Mouse (Mus musculus) embryonic facial prominence, embryonic 14.5 days (tissue): ENCODE results near the gene Dmpk. TPM values are rescaled to one million over a fixed set of nuclear protein-coding genes. Genes with fewer than 3 reads are reported as not detected.
"Not testable (repeated sequence)": the region's sequence is repeated elsewhere in the genome, so short reads cannot be mapped to it uniquely, and the experiment has no call there.

ENCODE experiments used
- ATAC-seq: fragments of 200-750 bp; cut with Nextera tagmentation; 2 replicates; pipeline ENCODE4 v1.8.0; 2017; ENCODE audit warnings: low read depth, moderate number of reproducible peaks, moderate TSS enrichment
- DNase-seq: peaks from one replicate; pipeline ENCODE4 v3.0.0-alpha.2; 2015; ENCODE audit warnings: low spot score
- H3K27ac ChIP-seq: fragments of 300-500 bp; sonication (generic); replicated peaks from 2 replicates; pipeline ENCODE4 v1.5.1; 2014; ENCODE audit warnings: low read depth, mild to moderate bottlenecking, low read length, moderate library complexity
- H3K27me3 ChIP-seq: fragments of 300-500 bp; sonication (generic); replicated peaks from 2 replicates; pipeline ENCODE4 v1.6.1; 2014; ENCODE audit warnings: low read length; ENCODE audit not compliant: control insufficient read depth, insufficient read depth
- H3K36me3 ChIP-seq: fragments of 300-500 bp; sonication (generic); 2 replicates; pipeline ENCODE4 v1.6.1; 2014; ENCODE audit warnings: low read length, mixed read lengths; ENCODE audit not compliant: control insufficient read depth, insufficient read depth
- H3K4me1 ChIP-seq: fragments of 300-500 bp; sonication (generic); 2 replicates; pipeline ENCODE4 v1.6.1; 2014; ENCODE audit warnings: antibody characterized with exemption, low read length; ENCODE audit not compliant: control insufficient read depth, insufficient read depth
- H3K4me2 ChIP-seq: fragments of 300-500 bp; sonication (generic); 2 replicates; pipeline ENCODE4 v1.6.1; 2014; ENCODE audit warnings: low read depth, mild to moderate bottlenecking, low read length, moderate library complexity, mixed read lengths
- H3K4me3 ChIP-seq: fragments of 300-500 bp; sonication (generic); 2 replicates; pipeline ENCODE4 v1.5.1; 2014; ENCODE audit warnings: low read depth, mild to moderate bottlenecking, low read length
- H3K9ac ChIP-seq: fragments of 300-500 bp; sonication (generic); 2 replicates; pipeline ENCODE4 v1.6.1; 2014; ENCODE audit warnings: low read depth, mild to moderate bottlenecking, low read length, moderate library complexity, mixed read lengths
- H3K9me3 ChIP-seq: fragments of 300-500 bp; sonication (generic); 2 replicates; pipeline ENCODE4 v1.6.1; 2016; ENCODE audit warnings: low read length; ENCODE audit not compliant: control insufficient read depth
- WGBS: fragments of 180-500 bp; shearing (Covaris S2); extraction: QIAGEN DNeasy Blood & Tissue Kit; methylation state at CpG from one replicate; pipeline ENCODE4 v1.1.7; 2014; 5-methylcytosine and 5-hydroxymethylcytosine counted together
- polyA plus RNA-seq: library from polyadenylated mRNA; unstranded; fragments of >200 nt; fragmentation: Nextera tagmentation; extraction: Ambion mirVana; gene quantifications from 2 replicates; pipeline ENCODE4 v1.2.1, GENCODE M21; 2014

Dmpk gene
- polyA plus RNA-seq, 1 experiment from 2014 or later = 58.2 TPM

GRCm38 (mm10) chr7:19069500-19069899, 14.1 kb upstream of the Dmpk start:
- Histone ChIP-seq H3K27me3 (peaks cover 29% of the 10 kb centered on the region), H3K27ac (no peak overlapping the region), H3K4me1 (no peaks in the 10 kb centered on the region), H3K4me2 (no peak overlapping the region), H3K9ac (no peak overlapping the region), H3K9me3 (0 out of 2 replicates have a peak, but pooled peaks cover 4% of the 10 kb centered on the region), H3K36me3 (no peaks in the 10 kb centered on the region), H3K4me3 (no peak overlapping the region)
- DNase-seq (no peak), ATAC-seq (no peak)
- WGBS = 49% methylated on average over 3 of the region's 3 CpGs

- DNase-seq, H3K4me1 ChIP-seq, ATAC-seq, H3K9me3 ChIP-seq, H3K9ac ChIP-seq, H3K27ac ChIP-seq, H3K4me2 ChIP-seq, H3K4me3 ChIP-seq, H3K36me3 ChIP-seq: not testable (repeated sequence)
- peaks cover 15% of the 10 kb centered on the region for H3K27me3 ChIP-seq
- WGBS = 56% methylated on average over 3 of the region's 3 CpGs
Measured at GRCm38 (mm10) chr7:19071024-19071423, 12.6 kb upstream of the Dmpk start.

GRCm38 (mm10) chr7:19073504-19073903, 10.1 kb upstream of the Dmpk start:
- Histone ChIP-seq H3K9ac (no peak overlapping the region), H3K27ac (no peak overlapping the region), H3K36me3 (peaks cover 9% of the 10 kb centered on the region), H3K27me3 (no peaks in the 10 kb centered on the region), H3K4me2 (no peak overlapping the region), H3K9me3 (no peaks in the 10 kb centered on the region), H3K4me1 (peaks cover 10% of the 10 kb centered on the region), H3K4me3 (no peak overlapping the region)
- WGBS = 87% methylated on average over 9 of the region's 9 CpGs
- no peak for ATAC-seq
- no peak for DNase-seq

GRCm38 (mm10) chr7:19074494-19074893, 9.2 kb upstream of the Dmpk start:
- 93% methylated on average over 6 of the region's 6 CpGs for WGBS
- Histone ChIP-seq H3K9ac (no peak overlapping the region), H3K4me2 (no peak overlapping the region), H3K27me3 (no peaks in the 10 kb centered on the region), H3K9me3 (no peaks in the 10 kb centered on the region), H3K4me3 (no peak overlapping the region), H3K27ac (no peak overlapping the region), H3K4me1 (peaks cover 10% of the 10 kb centered on the region), H3K36me3 (peaks cover 19% of the 10 kb centered on the region)
- DNase-seq = no peak
- ATAC-seq = no peak

- ATAC-seq (no peak), DNase-seq (no peak)
- Histone ChIP-seq H3K9ac (0 out of 2 replicates have a peak overlapping the region, but pooled peaks have one; percentile 12), H3K27ac (no peak overlapping the region), H3K27me3 (no peaks in the 10 kb centered on the region), H3K4me1 (peaks cover 10% of the 10 kb centered on the region), H3K4me2 (peak overlapping the region; percentile 87), H3K4me3 (peak overlapping the region; percentile 90), H3K36me3 (peaks cover 26% of the 10 kb centered on the region), H3K9me3 (no peaks in the 10 kb centered on the region)
- 61% methylated on average over 5 of the region's 5 CpGs for WGBS
Measured at GRCm38 (mm10) chr7:19075231-19075630, 8.4 kb upstream of the Dmpk start.

GRCm38 (mm10) chr7:19075723-19076585, 7.7 kb upstream of the Dmpk start, which contains the start of gene Dmwd:
Gene Dmwd, plus strand, starts transcription at chr7:19076227.
- Histone ChIP-seq H3K4me1 (peaks cover 10% of the 10 kb centered on the region), H3K9me3 (no peaks in the 10 kb centered on the region), H3K4me3 (peak within 1 kb of the TSS; percentile 90), H3K9ac (peak within 1 kb of the TSS; percentile 91), H3K27ac (peak within 1 kb of the TSS; percentile 87), H3K27me3 (no peaks in the 10 kb centered on the region), H3K36me3 (peaks cover 33% of the 10 kb centered on the region), H3K4me2 (peak within 1 kb of the TSS; percentile 87)
- peak; percentile 99 for ATAC-seq
- peak; percentile 99 for DNase-seq
- 2% methylated on average over 45 of the region's 91 CpGs for WGBS

- H3K4me2 ChIP-seq = peak overlapping the region; percentile 87
- DNase-seq = no peak
- H3K9ac ChIP-seq = peak overlapping the region; percentile 91
- WGBS = 1% methylated on average over 19 of the region's 22 CpGs
- H3K4me1 ChIP-seq = peaks cover 10% of the 10 kb centered on the region
- H3K27me3 ChIP-seq = no peaks in the 10 kb centered on the region
- no peaks in the 10 kb centered on the region for H3K9me3 ChIP-seq
- no peak for ATAC-seq
- H3K4me3 ChIP-seq = peak overlapping the region; percentile 90
- H3K27ac ChIP-seq = peak overlapping the region; percentile 87
- H3K36me3 ChIP-seq = peaks cover 40% of the 10 kb centered on the region
Measured at GRCm38 (mm10) chr7:19076586-19076991, 7.1 kb upstream of the Dmpk start.

- DNase-seq (no peak), ATAC-seq (no peak)
- WGBS = 70% methylated on average over 14 of the region's 14 CpGs
- Histone ChIP-seq H3K4me1 (peaks cover 10% of the 10 kb centered on the region), H3K9ac (peak overlapping the region; percentile 91; the same call in 1 of the 2 replicates), H3K4me2 (peak overlapping the region; percentile 87), H3K4me3 (peak overlapping the region; percentile 90), H3K36me3 (peaks cover 51% of the 10 kb centered on the region), H3K9me3 (no peaks in the 10 kb centered on the region), H3K27me3 (no peaks in the 10 kb centered on the region), H3K27ac (no peak overlapping the region)
Measured at GRCm38 (mm10) chr7:19077761-19078160, 5.9 kb upstream of the Dmpk start.
